Mouse (Mus musculus) hindbrain, postnatal 0 days (tissue): Measurements from ENCODE around the gene Kmt5a. TPM values are rescaled to one million over a fixed set of nuclear protein-coding genes. Genes with fewer than 3 reads are reported as not detected.
"Not testable (repeated sequence)": the region's sequence is repeated elsewhere in the genome, so short reads cannot be mapped to it uniquely, and the experiment has no call there.

Experiments used
- ATAC-seq: fragments of 200-750 bp; cut with Nextera tagmentation; 2 replicates; pipeline ENCODE4 v1.8.0; 2017; ENCODE audit warnings: mild to moderate bottlenecking, moderate TSS enrichment, moderate library complexity
- DNase-seq: peaks from one replicate; pipeline ENCODE4 v3.0.0-alpha.2; 2015; ENCODE audit warnings: low spot score
- H3K27ac ChIP-seq: fragments of 300-500 bp; sonication (generic); 2 replicates; pipeline ENCODE4 v1.5.1; 2014; ENCODE audit warnings: mild to moderate bottlenecking
- H3K27me3 ChIP-seq: fragments of 300-500 bp; sonication (generic); 2 replicates; pipeline ENCODE4 v1.6.1; 2014; ENCODE audit warnings: low read length, mixed read lengths; ENCODE audit not compliant: insufficient read depth
- H3K36me3 ChIP-seq: fragments of 300-500 bp; sonication (generic); 2 replicates; pipeline ENCODE4 v1.6.1; 2014; ENCODE audit warnings: low read length, mixed read lengths; ENCODE audit not compliant: insufficient read depth
- H3K4me1 ChIP-seq: fragments of 300-500 bp; sonication (generic); 2 replicates; pipeline ENCODE4 v1.6.1; 2014; ENCODE audit warnings: antibody characterized with exemption, low read length, mixed read lengths; ENCODE audit not compliant: insufficient read depth
- H3K4me2 ChIP-seq: fragments of 300-500 bp; sonication (generic); 2 replicates; pipeline ENCODE4 v1.6.1; 2014; ENCODE audit warnings: low read depth, mild to moderate bottlenecking, low read length, moderate library complexity, mixed read lengths
- H3K4me3 ChIP-seq: fragments of 300-500 bp; sonication (generic); 2 replicates; pipeline ENCODE4 v1.5.1; 2014; ENCODE audit warnings: low read length
- H3K9ac ChIP-seq: fragments of 300-500 bp; sonication (generic); replicated peaks from 2 replicates; pipeline ENCODE4 v1.6.1; 2014; ENCODE audit warnings: mild to moderate bottlenecking, low read length, moderate library complexity, mixed read lengths
- H3K9me3 ChIP-seq: fragments of 300-500 bp; sonication (generic); 2 replicates; pipeline ENCODE4 v1.6.1; 2016; ENCODE audit warnings: low read length, mixed read lengths
- CTCF ChIP-seq: IDR thresholded peaks from 2 replicates; pipeline ENCODE4 v1.5.1; 2016; ENCODE audit warnings: antibody characterized with exemption, control low read depth, low read depth
- WGBS: fragments of 180-500 bp; shearing (Covaris S2); extraction: QIAGEN DNeasy Blood & Tissue Kit; methylation state at CpG from one replicate; pipeline ENCODE4 v1.1.7; 2014; 5-methylcytosine and 5-hydroxymethylcytosine counted together
- polyA plus RNA-seq: library from polyadenylated mRNA; unstranded; fragments of >200 nt; fragmentation: Nextera tagmentation; extraction: Ambion mirVana; gene quantifications from 2 replicates; pipeline ENCODE4 v1.2.1, GENCODE M21; 2015
- total RNA-seq: library from RNA; depleted of rRNA; stranded (reverse); fragments of >200 nt; gene quantifications from 2 replicates; pipeline ENCODE4 v1.2.3, GENCODE M21; 2014

Kmt5a gene
- total and polyA plus RNA-seq, 2 experiments from 2014 or later, result 20.5 to 48.5 TPM

DNA sequence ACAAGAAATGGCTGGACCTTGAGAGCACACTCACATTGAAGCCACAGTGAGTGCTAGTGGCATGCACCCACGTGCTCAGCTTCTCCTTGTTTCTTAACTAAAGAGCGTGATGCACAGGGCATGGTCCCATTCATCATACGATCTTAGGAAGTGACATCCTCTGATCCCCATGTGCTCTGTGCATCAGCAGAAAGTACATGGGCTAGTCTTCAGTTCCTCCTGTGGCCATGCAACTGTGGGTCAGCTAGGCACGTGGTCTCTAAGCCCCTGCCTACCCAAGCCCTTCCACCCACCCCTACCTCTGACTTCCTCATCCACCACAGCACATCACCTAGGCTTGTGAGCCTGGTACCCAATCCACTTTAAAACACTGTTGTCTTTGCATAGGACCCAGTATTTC is 52.9 kb downstream of the Kmt5a start:
- no peaks in the 10 kb centered on the region for H3K9me3 ChIP-seq
- WGBS, result 88% methylated on average over 4 of the region's 4 CpGs
- no peaks in the 10 kb centered on the region for H3K27me3 ChIP-seq
- H3K36me3 ChIP-seq, result peaks cover 4% of the 10 kb centered on the region; the same call in 1 of the 2 replicates
- H3K4me1 ChIP-seq, result no peaks in the 10 kb centered on the region
- ATAC-seq (no peak), DNase-seq (no peak)
- H3K27ac ChIP-seq, result no peak overlapping the region
- TF ChIP-seq CTCF, result no peak
- no peak overlapping the region for H3K9ac ChIP-seq
- H3K4me2 ChIP-seq, result no peak overlapping the region
- H3K4me3 ChIP-seq, result no peak overlapping the region

- DNase-seq, result no peak
- Histone ChIP-seq H3K36me3 (peaks cover 4% of the 10 kb centered on the region; the same call in 1 of the 2 replicates), H3K9me3 (no peaks in the 10 kb centered on the region), H3K27me3 (no peaks in the 10 kb centered on the region), H3K9ac (no peak overlapping the region), H3K4me3 (no peak overlapping the region), H3K27ac (no peak overlapping the region), H3K4me2 (no peak overlapping the region), H3K4me1 (no peaks in the 10 kb centered on the region)
- no peak for TF ChIP-seq CTCF
- WGBS, result 89% methylated on average over 11 of the region's 11 CpGs
- ATAC-seq, result no peak
These were observed 53.7 kb downstream of the Kmt5a start for GRCm38 (mm10) chr5:124493455-124493854.

DNA sequence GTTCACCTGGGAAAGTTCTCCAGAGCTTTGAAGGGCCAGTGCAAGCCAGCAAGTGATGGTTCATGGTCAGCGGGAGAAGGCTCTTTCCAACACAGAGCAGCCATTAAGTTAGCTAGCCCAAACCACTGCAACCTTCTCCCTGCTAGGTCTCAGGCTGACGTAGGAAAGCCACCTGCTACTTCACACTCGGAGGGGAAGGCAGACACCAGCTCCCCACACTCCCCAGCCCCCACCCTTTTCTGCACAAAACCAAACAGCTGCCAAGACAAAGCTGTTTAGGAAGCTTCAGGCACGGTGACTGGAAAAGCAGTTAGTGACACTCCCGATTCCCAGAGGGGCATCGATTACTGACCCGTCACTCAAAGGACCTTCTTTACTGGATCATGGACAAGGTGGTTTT is 55.8 kb downstream of the Kmt5a start:
- H3K9ac ChIP-seq, result no peak overlapping the region
- H3K4me1 ChIP-seq, result no peaks in the 10 kb centered on the region
- peak; percentile 23 for DNase-seq
- H3K4me2 ChIP-seq, result no peak overlapping the region
- no peaks in the 10 kb centered on the region for H3K27me3 ChIP-seq
- no peak overlapping the region for H3K4me3 ChIP-seq
- TF ChIP-seq CTCF, result no peak
- no peak overlapping the region for H3K27ac ChIP-seq
- no peaks in the 10 kb centered on the region for H3K9me3 ChIP-seq
- no peak for ATAC-seq
- H3K36me3 ChIP-seq, result peaks cover 4% of the 10 kb centered on the region; the same call in 1 of the 2 replicates
- 41% methylated on average over 7 of the region's 7 CpGs for WGBS

GRCm38 (mm10) chr5:124496614-124497514 is 57.1 kb downstream of the Kmt5a start:
- WGBS, result 72% methylated on average over 15 of the region's 15 CpGs
- no peak overlapping the region for H3K9ac ChIP-seq
- H3K27me3 ChIP-seq, result no peaks in the 10 kb centered on the region
- H3K27ac ChIP-seq, result no peak overlapping the region
- ATAC-seq (no peak), DNase-seq (no peak)
- no peaks in the 10 kb centered on the region for H3K9me3 ChIP-seq
- peaks cover 4% of the 10 kb centered on the region; the same call in 1 of the 2 replicates for H3K36me3 ChIP-seq
- no peaks in the 10 kb centered on the region for H3K4me1 ChIP-seq
- H3K4me2 ChIP-seq, result no peak overlapping the region
- TF ChIP-seq CTCF, result no peak
- no peak overlapping the region for H3K4me3 ChIP-seq

GRCm38 (mm10) chr5:124498221-124498876 is 58.6 kb downstream of the Kmt5a start:
- Histone ChIP-seq H3K4me2 (no peak overlapping the region), H3K4me1 (no peaks in the 10 kb centered on the region), H3K27me3 (no peaks in the 10 kb centered on the region), H3K27ac (no peak overlapping the region), H3K36me3 (peaks cover 7% of the 10 kb centered on the region; the same call in 1 of the 2 replicates), H3K9me3 (no peaks in the 10 kb centered on the region), H3K4me3 (no peak overlapping the region), H3K9ac (no peak overlapping the region)
- 70% methylated on average over 9 of the region's 9 CpGs for WGBS
- no peak for TF ChIP-seq CTCF
- DNase-seq, result no peak
- no peak for ATAC-seq

DNA sequence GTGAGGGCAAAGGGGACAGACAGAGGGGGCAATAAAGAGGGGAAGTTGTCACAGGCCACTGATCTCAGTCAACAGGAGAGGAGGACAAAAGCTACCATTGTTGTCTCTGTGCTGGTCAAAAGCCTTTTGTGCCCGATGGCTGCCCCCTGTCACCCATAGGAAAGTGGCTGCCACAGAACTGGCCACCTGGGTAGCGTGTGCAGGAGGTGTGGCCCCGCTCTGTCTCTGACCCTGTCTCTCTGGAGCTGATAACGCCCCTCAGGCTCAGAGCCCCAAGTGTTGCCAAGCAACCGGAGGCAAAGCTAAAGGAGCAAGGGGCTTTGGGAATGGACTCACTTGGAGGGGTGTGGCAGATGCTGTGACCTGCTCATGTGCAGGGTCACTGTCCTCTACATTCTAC is 59.3 kb downstream of the Kmt5a start:
- Histone ChIP-seq H3K36me3 (peaks cover 5% of the 10 kb centered on the region; the same call in 1 of the 2 replicates), H3K9ac (no peak overlapping the region), H3K9me3 (no peaks in the 10 kb centered on the region), H3K27me3 (no peaks in the 10 kb centered on the region), H3K4me3 (no peak overlapping the region), H3K4me1 (no peaks in the 10 kb centered on the region), H3K27ac (no peak overlapping the region), H3K4me2 (no peak overlapping the region)
- no peak for TF ChIP-seq CTCF
- WGBS, result 25% methylated on average over 5 of the region's 5 CpGs
- no peak for ATAC-seq
- no peak for DNase-seq

- H3K9ac ChIP-seq, H3K4me1 ChIP-seq, DNase-seq, H3K9me3 ChIP-seq, H3K4me3 ChIP-seq, H3K27me3 ChIP-seq, H3K4me2 ChIP-seq, H3K27ac ChIP-seq, H3K36me3 ChIP-seq, ATAC-seq: not testable (repeated sequence)
- 83% methylated on average over 2 of the region's 4 CpGs for WGBS
These were observed 60.3 kb downstream of the Kmt5a start for GRCm38 (mm10) chr5:124500037-124500436.
